Mouse (Mus musculus): ENCODE data around the gene B230219D22Rik.

DNA sequence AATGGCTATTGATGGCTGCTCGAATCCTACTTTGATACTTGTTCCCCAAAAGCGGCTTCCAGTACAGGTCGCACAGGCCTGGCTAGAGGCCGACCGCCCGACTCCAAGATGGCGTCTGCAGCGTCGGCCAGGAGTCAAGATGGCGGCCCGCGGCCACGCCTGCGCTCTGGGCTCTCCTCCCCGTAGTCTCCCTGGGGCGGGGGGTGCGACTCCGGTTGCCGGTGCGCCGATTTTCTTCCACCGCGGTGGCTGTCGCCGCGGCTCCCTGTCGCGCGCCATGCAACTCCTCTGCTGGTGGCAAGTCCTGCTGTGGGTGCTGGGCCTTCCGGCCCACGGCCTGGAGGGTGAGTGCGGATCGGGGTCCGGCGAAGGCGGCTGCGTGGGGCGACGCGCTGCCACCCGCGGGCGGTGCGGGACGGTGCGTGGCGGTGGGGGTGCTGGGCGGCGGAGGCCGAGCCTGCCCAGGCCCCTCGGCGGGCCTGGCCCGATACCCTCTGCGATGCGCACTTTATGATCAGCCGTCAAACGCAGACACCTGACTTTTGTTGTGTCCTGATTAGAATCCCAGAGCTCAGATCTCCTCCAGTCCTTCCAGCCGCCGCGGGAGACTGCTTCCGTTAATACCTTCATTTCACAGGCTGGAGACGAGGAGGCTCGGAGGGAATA lies 21.7 kb downstream of the B230219D22Rik start, which contains the start of gene Txndc15:
- TF ChIP-seq POLR2A (IDR thresholded peaks at IDR 0.05; ENCODE audit: borderline replicate concordance, extremely low read depth, insufficient read depth, insufficient read length, poor library complexity, severe bottlenecking), result peak; percentile 80
- no peak for TF ChIP-seq CTCF (IDR thresholded peaks at IDR 0.05; ENCODE audit: borderline replicate concordance, extremely low read depth, insufficient read depth, insufficient read length)
